Mouse (Mus musculus): ENCODE data around the gene Epha2.

DNA sequence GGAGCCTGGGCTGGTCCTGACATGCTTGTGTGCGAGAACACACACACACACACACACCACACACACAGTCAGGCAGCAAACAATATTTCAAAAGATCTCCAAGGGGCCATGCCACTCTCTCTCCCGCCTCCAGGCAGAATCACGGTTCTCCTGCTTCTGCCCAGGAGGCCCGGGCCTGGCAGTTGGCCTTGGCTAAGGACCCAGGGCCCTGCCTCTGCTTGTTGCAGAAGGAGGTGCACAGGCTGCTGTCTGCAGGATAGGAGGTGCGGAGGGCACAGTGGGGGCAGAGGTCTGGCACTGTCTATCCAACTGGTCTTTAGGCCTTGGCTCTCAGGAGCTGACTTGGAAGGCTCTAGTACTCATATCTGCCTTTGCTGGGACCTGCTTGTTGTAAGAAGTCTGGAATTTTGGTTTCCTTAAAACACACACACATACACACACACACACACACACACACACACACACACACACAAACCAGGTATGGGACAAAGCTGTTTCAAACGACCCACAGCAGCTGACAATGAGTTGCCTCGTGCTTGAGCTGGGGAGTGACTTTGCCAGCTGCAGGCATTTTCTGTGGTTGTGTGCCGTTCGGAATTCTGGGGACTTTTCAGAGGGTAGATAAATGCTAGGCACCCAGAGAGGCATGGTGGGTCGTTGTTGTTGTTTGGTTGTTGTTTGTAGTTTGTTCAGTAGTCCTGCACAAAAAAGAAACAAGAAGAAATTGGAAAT, 38.0 kb upstream of the Epha2 start:
- TF ChIP-seq CTCF (IDR thresholded peaks at IDR 0.05; ENCODE audit: insufficient read depth, low read depth, low read length) (no peak), POLR2A (IDR thresholded peaks at IDR 0.05; ENCODE audit: insufficient read depth, low read depth, low read length) (no peak)
